Mouse (Mus musculus) Muller cell, postnatal 12 days (primary cell): ENCODE results near the gene Plcl1.
A peak's percentile ranks its signal among the peaks of the same experiment; 100 is the strongest.

Experiments
- DNase-seq: peaks from one replicate; pipeline ENCODE4 v3.0.0-alpha.2; 2015; ENCODE audit errors: inconsistent ontology term

Gene Plcl1

GRCm38 (mm10) chr1:55405272-55406022, at the start of gene Plcl1:
Gene Plcl1 (plus strand): TSS chr1:55405921.
- DNase-seq = peak; percentile 100

GRCm38 (mm10) chr1:55362634-55363033, 43.1 kb upstream of the Plcl1 start:
- no peak for DNase-seq

GRCm38 (mm10) chr1:55363044-55363565, 42.6 kb upstream of the Plcl1 start, which contains the start of gene Boll:
Gene Boll (minus strand): TSS chr1:55363469.
- peak; percentile 69 for DNase-seq

DNA sequence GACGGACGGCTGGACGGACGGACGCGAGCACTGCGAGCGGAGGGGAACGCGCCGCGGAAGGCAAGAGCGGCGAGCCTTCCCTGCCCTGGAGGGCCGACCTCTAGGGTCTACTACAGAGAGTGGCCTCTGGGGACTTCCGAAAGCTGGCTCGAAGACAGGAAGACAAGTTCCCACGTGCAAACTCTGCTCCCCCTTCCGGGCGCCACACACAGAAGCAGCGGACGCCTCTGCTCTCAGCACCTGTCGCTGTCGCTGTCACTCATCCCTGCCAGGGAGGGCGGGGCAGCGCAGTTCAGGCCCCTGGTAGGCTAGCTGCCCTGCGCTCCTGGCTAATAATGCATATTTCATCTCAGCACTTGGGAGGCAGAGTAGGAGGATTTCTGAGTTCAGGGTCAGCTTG, 42.1 kb upstream of the Plcl1 start:
- DNase-seq = peak; percentile 67

GRCm38 (mm10) chr1:55372626-55373025, 33.1 kb upstream of the Plcl1 start:
- DNase-seq = no peak

GRCm38 (mm10) chr1:55380527-55380926, 25.2 kb upstream of the Plcl1 start:
- no peak for DNase-seq

GRCm38 (mm10) chr1:55383114-55383773, 22.5 kb upstream of the Plcl1 start:
- DNase-seq = peak; percentile 63

DNA sequence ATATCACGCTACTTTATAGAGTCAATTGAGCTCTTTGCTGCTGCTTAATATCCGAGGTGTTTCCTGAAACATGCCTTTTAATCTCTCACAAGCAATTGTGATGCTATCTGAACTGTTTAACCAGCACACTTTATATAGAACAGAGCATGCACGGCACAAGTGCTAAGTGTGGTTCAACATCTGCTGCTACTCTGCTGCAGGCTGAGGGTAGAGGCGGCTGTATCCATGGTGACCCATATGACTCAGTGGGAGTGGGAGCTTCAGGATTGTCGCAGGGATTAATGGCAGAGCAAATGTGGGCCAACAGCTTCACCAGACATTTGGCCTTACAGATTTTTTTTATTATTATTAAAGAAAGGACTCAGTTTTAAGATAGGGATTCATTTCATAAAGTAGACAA, 5.8 kb upstream of the Plcl1 start:
- DNase-seq = no peak

DNA sequence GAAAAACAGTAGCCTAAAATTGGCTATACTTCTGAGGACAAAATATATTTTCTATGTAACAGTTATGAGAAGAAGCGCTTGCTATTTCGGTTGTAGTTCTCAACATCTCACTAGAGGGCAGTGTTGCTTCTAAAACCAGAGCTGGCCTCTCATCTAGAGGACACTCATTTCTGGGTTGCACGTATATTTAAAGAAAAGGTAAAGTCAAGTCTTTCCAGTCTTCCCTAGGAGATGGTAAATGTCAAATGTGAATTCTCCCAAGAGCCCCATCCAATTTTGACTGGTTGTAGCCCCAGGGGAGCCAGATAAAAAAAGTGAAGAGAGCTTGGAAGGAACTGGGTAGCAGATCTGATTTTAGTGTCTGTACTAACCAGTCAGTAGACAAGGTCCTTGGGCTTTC, 1.3 kb upstream of the Plcl1 start:
- peak; percentile 71 for DNase-seq

DNA sequence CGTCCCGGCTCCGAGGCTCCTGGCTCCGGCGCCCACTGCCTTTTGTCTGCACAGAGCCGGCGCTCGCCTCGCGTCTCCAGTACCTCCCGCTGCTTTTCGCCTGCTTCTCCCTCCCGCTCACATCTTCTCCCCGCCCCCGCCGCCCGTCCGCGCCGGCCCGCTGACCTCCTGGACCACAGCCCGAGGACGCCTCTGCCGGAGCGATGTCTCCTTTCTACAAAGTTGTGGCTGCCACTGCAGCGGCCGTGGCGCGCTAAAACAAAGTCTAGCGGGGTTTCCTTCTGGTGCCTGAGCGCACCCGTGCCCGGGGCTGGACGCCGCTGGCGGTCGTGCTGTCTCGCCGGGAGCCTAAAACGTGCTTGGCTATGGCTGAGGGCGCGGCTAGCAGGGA, 297 bp downstream of the Plcl1 start:
- DNase-seq = no peak

GRCm38 (mm10) chr1:55406531-55407375, 1.0 kb downstream of the Plcl1 start:
- peak; percentile 54 for DNase-seq

- DNase-seq = no peak
Measured at GRCm38 (mm10) chr1:55410670-55411069, 4.9 kb downstream of the Plcl1 start.

- DNase-seq = no peak
Measured at GRCm38 (mm10) chr1:55411079-55411478, 5.4 kb downstream of the Plcl1 start.

- DNase-seq = no peak
Measured at GRCm38 (mm10) chr1:55412569-55412968, 6.8 kb downstream of the Plcl1 start.

GRCm38 (mm10) chr1:55413534-55413933, 7.8 kb downstream of the Plcl1 start:
- DNase-seq = no peak

DNA sequence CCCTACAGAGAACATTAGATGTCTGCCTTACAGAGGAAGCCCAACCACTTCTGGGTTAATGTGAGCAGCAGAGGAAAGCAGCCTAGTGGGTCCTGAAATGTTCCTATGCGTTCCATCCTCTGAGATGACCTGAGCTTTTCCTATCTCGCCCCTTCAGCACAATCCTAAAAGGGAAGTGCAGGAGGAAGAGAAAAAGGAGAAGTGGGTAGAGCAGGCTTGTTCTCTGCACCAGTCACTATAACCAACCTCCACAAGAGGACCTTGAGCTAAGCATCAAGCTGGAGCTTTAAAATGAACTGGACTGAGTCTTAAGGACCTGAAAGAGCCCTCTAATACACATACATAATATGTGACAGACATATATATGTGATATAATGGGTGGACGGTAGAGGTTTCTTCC, 13.2 kb downstream of the Plcl1 start:
- no peak for DNase-seq

DNA sequence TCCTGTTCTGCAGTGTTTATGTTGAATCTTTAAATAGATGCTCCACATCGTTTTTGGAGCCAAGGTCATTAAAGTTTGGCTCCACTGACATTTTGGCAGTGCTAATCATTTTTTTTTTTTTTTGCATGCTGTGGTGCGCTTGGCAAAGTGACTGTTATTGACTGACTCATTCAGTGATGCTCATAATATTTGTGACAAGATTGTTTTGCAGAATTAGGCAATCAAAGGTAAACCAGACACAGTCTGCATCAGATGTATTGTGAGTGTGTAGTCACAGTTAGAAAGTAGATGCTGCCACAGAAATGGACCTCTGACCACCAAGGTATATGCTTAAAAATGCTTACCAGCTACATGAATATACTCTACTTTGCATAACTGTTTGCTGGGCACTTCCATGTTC, 21.9 kb downstream of the Plcl1 start:
- DNase-seq = peak; percentile 36

DNA sequence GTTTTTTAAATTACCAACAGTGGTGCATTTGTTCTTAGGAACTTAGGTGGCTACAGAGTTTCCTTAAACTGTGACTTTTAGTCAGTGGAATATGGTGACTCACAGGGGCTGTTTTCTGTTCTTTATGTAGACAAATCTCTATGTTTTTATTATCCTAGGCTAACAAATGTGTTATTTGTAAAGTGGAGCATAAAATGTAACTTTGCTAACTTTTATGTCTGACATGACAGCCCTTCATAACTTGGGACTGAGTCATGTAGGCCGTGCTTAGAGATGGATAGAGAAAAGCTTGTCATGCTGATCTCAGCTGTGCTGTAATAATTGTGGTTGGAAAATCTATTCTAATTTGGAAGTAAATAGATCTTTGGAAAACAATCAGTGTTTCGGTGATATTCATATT, 23.3 kb downstream of the Plcl1 start:
- DNase-seq = peak; percentile 75

GRCm38 (mm10) chr1:55429708-55430107, 24.0 kb downstream of the Plcl1 start:
- DNase-seq = no peak

GRCm38 (mm10) chr1:55430587-55430986, 24.9 kb downstream of the Plcl1 start:
- no peak for DNase-seq

DNA sequence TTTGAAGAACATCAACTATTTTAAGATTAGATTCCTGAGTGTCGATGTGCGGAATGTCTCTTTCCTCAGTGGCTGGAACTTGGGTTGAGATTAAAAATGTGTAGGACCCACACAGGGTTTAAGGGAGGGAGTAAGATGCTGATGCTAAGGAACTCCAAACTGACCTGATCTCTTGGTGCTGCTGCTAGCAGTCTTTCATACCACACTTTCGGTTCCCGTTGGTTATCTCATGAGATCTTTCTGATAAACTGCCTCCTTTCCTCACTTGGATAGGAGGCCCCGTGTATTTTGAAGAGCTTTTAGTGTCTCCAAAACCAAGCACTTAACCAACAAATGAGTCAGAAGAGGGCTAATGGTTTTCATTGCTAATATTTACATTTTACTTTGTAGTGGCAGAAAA, 30.9 kb downstream of the Plcl1 start:
- DNase-seq = no peak

DNA sequence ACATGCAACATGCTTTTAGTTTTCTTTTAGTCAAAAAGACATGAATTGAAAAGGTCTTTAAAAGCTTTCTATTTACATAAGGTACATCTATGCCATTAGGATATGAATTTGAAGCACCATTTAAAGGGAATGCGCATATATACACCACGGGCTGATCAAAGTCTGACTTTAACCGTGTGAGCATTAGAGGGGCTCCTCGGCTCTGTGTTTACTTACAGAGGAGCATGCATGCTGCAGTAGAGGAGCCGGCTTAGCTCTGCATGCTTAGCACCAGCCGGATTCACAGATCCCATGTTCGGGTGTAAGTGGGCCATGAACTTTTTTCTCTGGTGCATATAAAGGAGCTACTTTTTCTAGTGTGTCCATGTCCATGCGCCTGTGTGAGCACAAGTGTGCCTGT, 31.4 kb downstream of the Plcl1 start:
- DNase-seq = no peak
